Mouse (Mus musculus) G1E (cell line): ENCODE data around the gene Cd247. TPM values are rescaled to one million over a fixed set of nuclear protein-coding genes. Genes with fewer than 3 reads are reported as not detected.

ENCODE experiments used
- ATAC-seq: 2 replicates; pipeline ENCODE4 v1.8.0; 2016; ENCODE audit warnings: mild to moderate bottlenecking; ENCODE audit not compliant: insufficient number of reproducible peaks, poor library complexity, low FRiP score, severe bottlenecking; ENCODE audit errors: extremely low read depth
- DNase-seq: peaks from one replicate; pipeline ENCODE4 v3.0.0; 2012; ENCODE audit warnings: low spot score
- H3K27me3 ChIP-seq: 2 replicates; pipeline ENCODE4 v1.6.1; 2012; ENCODE audit warnings: mild to moderate bottlenecking, low read length, inconsistent platforms; ENCODE audit not compliant: insufficient read depth
- H3K36me3 ChIP-seq: replicated peaks from 2 replicates; pipeline ENCODE3; 2012; ENCODE audit warnings: mild to moderate bottlenecking, inconsistent platforms
- H3K4me1 ChIP-seq: 2 replicates; pipeline ENCODE4 v1.6.1; 2012; ENCODE audit warnings: low read depth, low read length, inconsistent platforms, mixed read lengths; ENCODE audit not compliant: insufficient read depth
- H3K4me3 ChIP-seq: 2 replicates; pipeline ENCODE4 v1.5.1; 2012; ENCODE audit warnings: low read depth, mild to moderate bottlenecking, inconsistent platforms, low read length, moderate library complexity, mixed read lengths
- H3K9me3 ChIP-seq: replicated peaks from 2 replicates; pipeline ENCODE4 v1.6.1; 2012; ENCODE audit warnings: inconsistent platforms
- CTCF ChIP-seq: IDR thresholded peaks from 2 replicates; pipeline ENCODE4 v1.5.1; 2012; ENCODE audit warnings: low read depth, low read length, inconsistent platforms, mixed read lengths
- GATA1 ChIP-seq: IDR thresholded peaks from 2 replicates; pipeline ENCODE4 v1.6.1; 2012; ENCODE audit warnings: borderline replicate concordance, low read length, inconsistent platforms, mixed read lengths
- GATA2 ChIP-seq: IDR thresholded peaks from 2 replicates; pipeline ENCODE4 v1.6.1; 2012; ENCODE audit warnings: low read depth, low read length, inconsistent platforms, borderline replicate concordance
- POLR2AphosphoS5 ChIP-seq: IDR thresholded peaks from 2 replicates; pipeline ENCODE4 v1.6.1; 2012; ENCODE audit warnings: low read depth, low read length, inconsistent platforms; ENCODE audit not compliant: insufficient replicate concordance
- TAL1 ChIP-seq: conservative IDR thresholded peaks from 2 replicates; pipeline ENCODE4 v1.6.1; 2012; ENCODE audit warnings: low read depth, low read length, inconsistent platforms, mixed read lengths
- polyA plus RNA-seq: library from polyadenylated mRNA; stranded (reverse); fragments of >175 nt; gene quantifications from 2 replicates; pipeline ENCODE4 v1.2.3, GENCODE M21; 2012
- total RNA-seq, 2 experiments: library from RNA; stranded (forward) in 1 of 2; stranded (reverse) in 1 of 2; fragments of 200-1000 nt in 1 of 2; fragments of >200 nt in 1 of 2; fragmentation: Nextera tagmentation in 1 of 2; gene quantifications; 2 replicates each; pipeline ENCODE4 v1.2.3; 2014 to 2017

The Cd247 gene
- total and polyA plus RNA-seq, 3 experiments = 0.96 to 3.3 (median 1.4) TPM

- peak; percentile 71 for ATAC-seq
- DNase-seq = peak; percentile 55
- peaks cover 81% of the 10 kb centered on the region for H3K4me1 ChIP-seq
These were observed 17.0 kb upstream of the Cd247 start for GRCm38 (mm10) chr1:165771491-165771897.

GRCm38 (mm10) chr1:165771998-165772397 lies 16.5 kb upstream of the Cd247 start:
- Histone ChIP-seq H3K4me1 (peaks cover 80% of the 10 kb centered on the region), H3K36me3 (peaks cover 80% of the 10 kb centered on the region), H3K9me3 (no peaks in the 10 kb centered on the region; the same call in 1 of the 2 replicates), H3K27me3 (no peaks in the 10 kb centered on the region), H3K4me3 (no peak overlapping the region; the same call in 1 of the 2 replicates)
- no peak for ATAC-seq
- DNase-seq = no peak
- TF ChIP-seq GATA2 = no peak
- no peak for TF ChIP-seq CTCF
- no peak for TF ChIP-seq POLR2AphosphoS5
- no peak for TF ChIP-seq TAL1
- TF ChIP-seq GATA1 = no peak

More at GRCm38 (mm10) chr1:165771491-165771897, 17.0 kb upstream of the Cd247 start:
- Histone ChIP-seq H3K27me3 (no peaks in the 10 kb centered on the region), H3K4me3 (peak overlapping the region; percentile 2; the same call in 1 of the 2 replicates), H3K36me3 (peaks cover 83% of the 10 kb centered on the region), H3K9me3 (no peaks in the 10 kb centered on the region; the same call in 1 of the 2 replicates)
- TF ChIP-seq CTCF (peak; percentile 88), TAL1 (no peak)

- Histone ChIP-seq H3K4me3 (no peak overlapping the region), H3K36me3 (peaks cover 53% of the 10 kb centered on the region), H3K27me3 (no peaks in the 10 kb centered on the region), H3K9me3 (no peaks in the 10 kb centered on the region), H3K4me1 (peaks cover 55% of the 10 kb centered on the region)
- peak; percentile 51 for DNase-seq
- 0 out of 2 replicates have a peak, but pooled peaks have one; percentile 11 for ATAC-seq
- no peak for TF ChIP-seq TAL1
- peak; percentile 52 for TF ChIP-seq CTCF
- peak; percentile 91 for TF ChIP-seq POLR2AphosphoS5
These were observed 12.8 kb upstream of the Cd247 start for GRCm38 (mm10) chr1:165775518-165776294.

- Histone ChIP-seq H3K4me3 (peak overlapping the region; percentile 23; the same call in 1 of the 2 replicates), H3K9me3 (no peaks in the 10 kb centered on the region), H3K27me3 (no peaks in the 10 kb centered on the region), H3K36me3 (peaks cover 10% of the 10 kb centered on the region), H3K4me1 (peaks cover 37% of the 10 kb centered on the region)
- TF ChIP-seq TAL1 (no peak), GATA1 (no peak), CTCF (no peak), GATA2 (no peak), POLR2AphosphoS5 (no peak)
- ATAC-seq = no peak
- DNase-seq = no peak
These were observed 8.4 kb upstream of the Cd247 start for GRCm38 (mm10) chr1:165779954-165780585.

GRCm38 (mm10) chr1:165780586-165781111 lies 7.8 kb upstream of the Cd247 start:
- DNase-seq (peak; percentile 64), ATAC-seq (no peak)
- TF ChIP-seq CTCF (peak; percentile 75), TAL1 (no peak)
- Histone ChIP-seq H3K36me3 (peaks cover 4% of the 10 kb centered on the region), H3K4me1 (peaks cover 31% of the 10 kb centered on the region), H3K9me3 (no peaks in the 10 kb centered on the region), H3K4me3 (peak overlapping the region; percentile 23; the same call in 1 of the 2 replicates), H3K27me3 (no peaks in the 10 kb centered on the region)

GRCm38 (mm10) chr1:165781426-165781825 lies 7.1 kb upstream of the Cd247 start:
- Histone ChIP-seq H3K27me3 (no peaks in the 10 kb centered on the region), H3K9me3 (no peaks in the 10 kb centered on the region), H3K36me3 (no peaks in the 10 kb centered on the region), H3K4me3 (no peak overlapping the region), H3K4me1 (peaks cover 26% of the 10 kb centered on the region)
- no peak for TF ChIP-seq GATA1
- no peak for TF ChIP-seq POLR2AphosphoS5
- no peak for TF ChIP-seq TAL1
- no peak for TF ChIP-seq GATA2
- TF ChIP-seq CTCF = no peak
- ATAC-seq (no peak), DNase-seq (no peak)
